Mouse (Mus musculus) cortical plate, adult 2 months (tissue): ENCODE results near the gene Hist1h4a.

Experiments
- CTCF ChIP-seq: fragments of 200-500 bp; IDR thresholded peaks from 2 replicates; pipeline ENCODE4 v1.5.1; 2011; ENCODE audit warnings: mild to moderate bottlenecking, control low read depth, low read length; ENCODE audit not compliant: insufficient read depth; ENCODE audit errors: extremely low read depth
- POLR2A ChIP-seq: fragments of 200-500 bp; IDR thresholded peaks from 2 replicates; pipeline ENCODE4 v1.6.1; 2011; ENCODE audit warnings: mild to moderate bottlenecking, low read length, control low read depth; ENCODE audit not compliant: insufficient read depth; ENCODE audit errors: extremely low read depth

GRCm38 (mm10) chr13:23766772-23767171 is 5.7 kb upstream of the Hist1h4a start:
- no peak for TF ChIP-seq POLR2A
- no peak for TF ChIP-seq CTCF
